Mouse (Mus musculus) heart, embryonic 10.5 days (tissue): Measurements from ENCODE around the gene Sox13. TPM values are rescaled to one million over a fixed set of nuclear protein-coding genes. Genes with fewer than 3 reads are reported as not detected.

Experiments
- DNase-seq: peaks from one replicate; pipeline ENCODE4 v3.0.0-alpha.2; 2017; ENCODE audit warnings: low spot score
- H3K27ac ChIP-seq: fragments of 300-500 bp; sonication (generic); 2 replicates; pipeline ENCODE4 v1.5.1; 2016; ENCODE audit warnings: mild to moderate bottlenecking
- H3K27me3 ChIP-seq: fragments of 300-500 bp; sonication (generic); 2 replicates; pipeline ENCODE4 v1.6.1; 2016; ENCODE audit warnings: mild to moderate bottlenecking; ENCODE audit not compliant: poor library complexity, insufficient read depth, severe bottlenecking
- H3K36me3 ChIP-seq: fragments of 300-500 bp; sonication (generic); 2 replicates; pipeline ENCODE4 v1.6.1; 2016; ENCODE audit warnings: mild to moderate bottlenecking, moderate library complexity
- H3K4me1 ChIP-seq: fragments of 300-500 bp; sonication (generic); 2 replicates; pipeline ENCODE4 v1.6.1; 2016; ENCODE audit warnings: mild to moderate bottlenecking
- H3K4me3 ChIP-seq: fragments of 300-500 bp; sonication (generic); 2 replicates; pipeline ENCODE4 v1.5.1; 2016; ENCODE audit warnings: mild to moderate bottlenecking, moderate library complexity
- H3K9me3 ChIP-seq: fragments of 300-500 bp; sonication (generic); 2 replicates; pipeline ENCODE4 v1.6.1; 2016; ENCODE audit warnings: mild to moderate bottlenecking, moderate library complexity
- WGBS: fragments of 180-500 bp; shearing (Covaris S2); methylation state at CpG from one replicate; pipeline ENCODE4 v1.1.7; 2016; 5-methylcytosine and 5-hydroxymethylcytosine counted together
- polyA plus RNA-seq: library from polyadenylated mRNA; unstranded; fragments of >200 nt; fragmentation: Nextera tagmentation; extraction: Ambion mirVana; gene quantifications from 2 replicates; pipeline ENCODE4 v1.2.1, GENCODE M21; 2016

Sox13 gene
- polyA plus RNA-seq, 1 experiment from 2014 or later, result 8.5 TPM

DNA sequence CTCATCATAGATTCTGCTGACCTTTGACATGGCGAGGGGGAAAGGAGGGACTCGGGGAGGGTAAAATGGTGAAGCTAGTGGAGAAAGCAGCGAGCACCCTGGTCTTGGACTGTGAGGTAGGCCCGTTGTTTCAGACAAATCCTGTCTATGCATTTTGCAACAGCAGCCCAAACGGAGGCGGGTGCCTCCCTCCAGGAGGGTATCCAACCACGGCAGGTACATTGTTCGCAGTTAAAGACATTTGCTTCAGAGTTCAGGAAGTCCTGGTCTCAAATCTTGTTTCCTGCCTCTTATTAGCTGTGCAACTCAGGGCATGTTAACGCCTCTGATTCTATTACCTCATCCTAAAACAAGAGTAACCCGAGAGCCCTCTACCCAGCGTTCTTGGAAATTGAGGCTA lies 26.8 kb upstream of the Sox13 start:
- no peak for DNase-seq
- Histone ChIP-seq H3K27me3 (0 out of 2 replicates have a peak, but pooled peaks cover 4% of the 10 kb centered on the region), H3K4me1 (peaks cover 34% of the 10 kb centered on the region), H3K4me3 (no peak overlapping the region), H3K36me3 (no peaks in the 10 kb centered on the region), H3K9me3 (no peaks in the 10 kb centered on the region), H3K27ac (peak overlapping the region; percentile 78; the same call in 1 of the 2 replicates)
- 57% methylated on average over 11 of the region's 11 CpGs for WGBS

GRCm38 (mm10) chr1:133448351-133448931 lies 24.3 kb upstream of the Sox13 start:
- Histone ChIP-seq H3K36me3 (no peaks in the 10 kb centered on the region), H3K27me3 (0 out of 2 replicates have a peak, but pooled peaks cover 4% of the 10 kb centered on the region), H3K4me1 (peaks cover 34% of the 10 kb centered on the region), H3K9me3 (0 out of 2 replicates have a peak, but pooled peaks cover under 1% of the 10 kb centered on the region), H3K27ac (peak overlapping the region; percentile 78), H3K4me3 (peak overlapping the region; percentile 33; the same call in 1 of the 2 replicates)
- WGBS, result 19% methylated on average over 14 of the region's 14 CpGs
- no peak for DNase-seq

DNA sequence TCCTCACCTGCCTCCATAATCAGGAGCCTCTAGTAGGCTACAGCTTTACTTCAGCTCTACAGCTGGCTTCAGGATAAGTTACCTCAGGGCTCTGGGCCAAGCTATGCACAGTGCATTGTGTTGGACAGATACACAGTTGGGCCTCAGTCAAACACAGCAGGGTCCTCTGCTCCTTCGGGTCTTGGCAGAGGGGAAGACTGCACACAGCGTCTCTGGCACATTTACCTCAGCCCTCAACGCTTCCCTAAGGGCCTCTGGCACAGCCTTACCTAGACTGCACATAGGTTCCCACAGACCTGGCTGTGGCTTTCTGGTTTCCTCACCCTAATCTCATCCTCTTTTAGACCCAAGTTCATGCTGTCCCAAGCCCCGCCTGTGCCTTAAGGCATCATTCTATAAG lies 22.1 kb upstream of the Sox13 start:
- peaks cover 15% of the 10 kb centered on the region for H3K4me1 ChIP-seq
- H3K27me3 ChIP-seq, result 0 out of 2 replicates have a peak, but pooled peaks cover 4% of the 10 kb centered on the region
- no peaks in the 10 kb centered on the region for H3K36me3 ChIP-seq
- 0 out of 2 replicates have a peak, but pooled peaks cover 4% of the 10 kb centered on the region for H3K9me3 ChIP-seq
- 85% methylated on average over 4 of the region's 4 CpGs for WGBS
- H3K27ac ChIP-seq, result no peak overlapping the region
- H3K4me3 ChIP-seq, result no peak overlapping the region
- DNase-seq, result no peak

- 68% methylated on average over 8 of the region's 8 CpGs for WGBS
- 0 out of 2 replicates have a peak, but pooled peaks cover 4% of the 10 kb centered on the region for H3K27me3 ChIP-seq
- no peak for DNase-seq
- peaks cover 11% of the 10 kb centered on the region for H3K4me1 ChIP-seq
- H3K27ac ChIP-seq, result no peak overlapping the region
- 0 out of 2 replicates have a peak, but pooled peaks cover 4% of the 10 kb centered on the region for H3K9me3 ChIP-seq
- no peak overlapping the region for H3K4me3 ChIP-seq
- H3K36me3 ChIP-seq, result no peaks in the 10 kb centered on the region
These were observed 20.1 kb upstream of the Sox13 start for GRCm38 (mm10) chr1:133444315-133444714.

- 58% methylated on average over 14 of the region's 14 CpGs for WGBS
- Histone ChIP-seq H3K9me3 (no peaks in the 10 kb centered on the region), H3K4me1 (peaks cover 17% of the 10 kb centered on the region), H3K36me3 (no peaks in the 10 kb centered on the region), H3K27me3 (peaks cover 8% of the 10 kb centered on the region; the same call in 1 of the 2 replicates), H3K4me3 (no peak overlapping the region), H3K27ac (no peak overlapping the region)
- no peak for DNase-seq
These were observed 13.9 kb upstream of the Sox13 start for GRCm38 (mm10) chr1:133437916-133438683.

- peak overlapping the region; percentile 75 for H3K27ac ChIP-seq
- H3K4me3 ChIP-seq, result peak overlapping the region; percentile 45
- H3K9me3 ChIP-seq, result peaks cover 6% of the 10 kb centered on the region
- DNase-seq, result no peak
- H3K4me1 ChIP-seq, result peaks cover 21% of the 10 kb centered on the region
- 14% methylated on average over 10 of the region's 10 CpGs for WGBS
- peaks cover 8% of the 10 kb centered on the region; the same call in 1 of the 2 replicates for H3K27me3 ChIP-seq
- H3K36me3 ChIP-seq, result no peaks in the 10 kb centered on the region
These were observed 10.6 kb upstream of the Sox13 start for GRCm38 (mm10) chr1:133434756-133435112.

- 14% methylated on average over 12 of the region's 12 CpGs for WGBS
- Histone ChIP-seq H3K36me3 (no peaks in the 10 kb centered on the region), H3K27me3 (peaks cover 8% of the 10 kb centered on the region; the same call in 1 of the 2 replicates), H3K9me3 (peaks cover 9% of the 10 kb centered on the region), H3K4me3 (peak overlapping the region; percentile 45), H3K27ac (peak overlapping the region; percentile 75), H3K4me1 (peaks cover 21% of the 10 kb centered on the region)
- no peak for DNase-seq
These were observed 10.0 kb upstream of the Sox13 start for GRCm38 (mm10) chr1:133434018-133434755.

GRCm38 (mm10) chr1:133432566-133432965 lies 8.4 kb upstream of the Sox13 start:
- DNase-seq, result no peak
- H3K27ac ChIP-seq, result no peak overlapping the region
- 30% methylated on average over 2 of the region's 2 CpGs for WGBS
- H3K9me3 ChIP-seq, result peaks cover 9% of the 10 kb centered on the region
- no peaks in the 10 kb centered on the region for H3K36me3 ChIP-seq
- H3K4me1 ChIP-seq, result peaks cover 21% of the 10 kb centered on the region
- no peak overlapping the region for H3K4me3 ChIP-seq
- peaks cover 8% of the 10 kb centered on the region; the same call in 1 of the 2 replicates for H3K27me3 ChIP-seq

DNA sequence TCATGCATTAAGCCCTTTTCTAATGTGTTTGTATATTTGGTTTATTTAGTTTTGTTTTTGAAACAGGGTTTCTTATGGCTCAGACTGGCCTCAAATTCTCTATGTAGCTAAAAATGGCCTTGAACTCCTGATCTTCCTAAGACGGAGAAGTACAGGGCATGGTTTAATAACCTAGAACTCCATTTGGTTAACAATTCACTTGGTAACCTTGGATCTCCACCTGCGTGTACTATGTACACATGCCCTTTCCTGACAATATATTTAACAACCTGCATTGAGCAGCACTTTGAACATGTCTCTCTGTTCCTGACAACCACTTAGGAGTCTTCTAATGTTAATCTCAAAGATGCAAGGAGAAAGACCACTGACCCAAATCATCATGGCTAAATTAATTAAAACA lies 7.0 kb upstream of the Sox13 start:
- no peaks in the 10 kb centered on the region for H3K36me3 ChIP-seq
- no peak overlapping the region for H3K4me3 ChIP-seq
- peaks cover 9% of the 10 kb centered on the region for H3K9me3 ChIP-seq
- 83% methylated on average over 2 of the region's 2 CpGs for WGBS
- H3K27me3 ChIP-seq, result peaks cover 8% of the 10 kb centered on the region; the same call in 1 of the 2 replicates
- H3K4me1 ChIP-seq, result peaks cover 21% of the 10 kb centered on the region
- H3K27ac ChIP-seq, result no peak overlapping the region
- no peak for DNase-seq

DNA sequence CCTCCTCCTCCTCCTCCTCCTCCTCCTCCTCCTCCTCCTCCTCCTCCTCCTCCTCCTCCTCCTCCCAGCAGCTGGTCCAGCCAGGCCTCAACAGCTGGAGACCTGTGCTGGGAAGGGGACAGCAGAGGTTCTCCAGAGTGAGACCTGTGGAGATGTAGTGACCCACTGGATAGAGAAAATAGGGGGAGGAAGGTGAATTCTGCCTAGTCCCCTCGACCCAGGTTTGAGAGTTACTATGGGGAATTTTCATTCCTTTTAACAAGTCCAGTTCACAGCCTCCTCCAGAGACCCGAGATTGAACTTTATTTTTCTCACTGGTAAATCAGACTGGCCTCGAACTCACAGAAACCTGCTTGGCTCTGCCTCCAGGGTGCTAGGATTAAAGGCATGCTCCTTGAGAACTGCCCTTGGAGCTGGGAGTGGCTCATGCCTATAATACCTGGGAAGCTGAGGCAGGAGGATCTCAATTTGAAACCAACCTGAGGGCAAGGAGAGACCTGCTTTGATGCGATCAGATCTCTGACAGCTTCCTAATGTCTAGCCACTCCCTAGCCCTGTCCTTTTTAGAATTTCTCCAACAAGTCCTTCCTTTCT lies 467 bp upstream of the Sox13 start:
- H3K4me3 ChIP-seq, result peak overlapping the region; percentile 73
- peak; percentile 65 for DNase-seq
- peak overlapping the region; percentile 90; the same call in 1 of the 2 replicates for H3K27ac ChIP-seq
- WGBS, result 57% methylated on average over 4 of the region's 4 CpGs
- peaks cover 13% of the 10 kb centered on the region; the same call in 1 of the 2 replicates for H3K27me3 ChIP-seq
- H3K4me1 ChIP-seq, result peaks cover 32% of the 10 kb centered on the region
- H3K9me3 ChIP-seq, result 0 out of 2 replicates have a peak, but pooled peaks cover 3% of the 10 kb centered on the region
- H3K36me3 ChIP-seq, result no peaks in the 10 kb centered on the region

GRCm38 (mm10) chr1:133423166-133423542 lies 1.0 kb downstream of the Sox13 start:
- Histone ChIP-seq H3K9me3 (no peaks in the 10 kb centered on the region), H3K36me3 (no peaks in the 10 kb centered on the region), H3K4me1 (peaks cover 45% of the 10 kb centered on the region), H3K4me3 (peak overlapping the region; percentile 73), H3K27me3 (peaks cover 13% of the 10 kb centered on the region; the same call in 1 of the 2 replicates), H3K27ac (peak overlapping the region; percentile 90)
- no peak for DNase-seq
- under 1% methylated on average over 31 of the region's 31 CpGs for WGBS

DNA sequence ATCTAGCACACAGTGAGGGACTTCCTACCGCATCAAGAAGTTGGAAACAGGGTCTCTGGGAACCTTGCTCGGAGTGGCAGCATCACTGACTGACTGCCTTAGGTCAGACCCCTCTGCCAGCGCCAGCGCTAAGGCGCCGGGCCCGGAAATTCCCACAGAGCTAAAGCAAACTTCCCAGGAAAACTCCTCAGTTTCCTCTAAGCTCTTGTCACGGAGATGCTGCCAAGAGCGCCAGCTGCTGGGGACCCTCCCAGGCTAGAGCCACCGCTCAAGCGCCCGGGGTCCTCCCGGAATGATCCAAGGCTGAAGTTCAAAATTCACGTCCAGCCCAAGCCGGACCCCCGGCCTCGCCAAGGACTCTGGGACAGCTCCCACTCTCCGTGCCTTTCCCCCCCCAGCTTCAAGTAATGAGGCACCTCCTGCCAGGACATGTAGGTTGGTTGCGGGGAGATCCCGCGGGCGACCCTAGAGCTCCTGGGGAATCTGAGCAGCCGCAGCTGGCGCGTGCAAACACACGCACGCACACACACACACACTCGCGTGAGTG lies 1.5 kb downstream of the Sox13 start:
- Histone ChIP-seq H3K27ac (peak overlapping the region; percentile 90), H3K9me3 (no peaks in the 10 kb centered on the region), H3K4me1 (peaks cover 50% of the 10 kb centered on the region), H3K36me3 (no peaks in the 10 kb centered on the region), H3K4me3 (peak overlapping the region; percentile 73), H3K27me3 (peaks cover 13% of the 10 kb centered on the region; the same call in 1 of the 2 replicates)
- peak; percentile 79 for DNase-seq
- under 1% methylated on average over 29 of the region's 29 CpGs for WGBS
